Mouse (Mus musculus) activated CD4-positive, CD25-positive, alpha-beta regulatory T cell (primary cell): Measurements from ENCODE around the gene Mthfsl. TPM values are rescaled to one million over a fixed set of nuclear protein-coding genes. Genes with fewer than 3 reads are reported as not detected.

Experiments
- polyA plus RNA-seq, 2 experiments: library from polyadenylated mRNA; unstranded; fragments of 100-300 nt; shearing (Covaris generic); gene quantifications; one replicate each; pipeline ENCODE4 v1.2.1; 2017

The Mthfsl gene
- polyA plus RNA-seq = 100 to 1,000 TPM; 103 to 106 TPM

GRCm38 (mm10) chr9:88719989-88720537, at the start of gene Mthfsl:
TSS of gene Mthfsl (minus strand) at chr9:88720296.

GRCm38 (mm10) chr9:88731728-88732127, 11.6 kb upstream of the Mthfsl start, which contains the start of gene Bcl2a1d:
TSS of gene Bcl2a1d (minus strand) at chr9:88731914.

Other genes with a start within 250 kb of the Mthfsl start
- gene Syncrip, start 237.7 kb downstream of the Mthfsl start, polyA plus RNA-seq = 100 to 1,000 TPM in 1 of 2 experiments, 10 to 100 TPM in 1; 74.6 to 105 TPM
- 10 to 100 TPM; 12.4 to 20.5 TPM for gene Zfp949, start 172.3 kb downstream of the Mthfsl start, polyA plus RNA-seq
- gene Trim43a, start 139.4 kb downstream of the Mthfsl start, polyA plus RNA-seq = under 1 TPM in 1 of 2 experiments, not detected in 1; 0.33 TPM
- 100 to 1,000 TPM in 1 of 2 experiments, 10 to 100 TPM in 1; 65.0 to 122 TPM for gene Bcl2a1d, start 11.6 kb upstream of the Mthfsl start, polyA plus RNA-seq
- gene Trim43c, start 118.9 kb upstream of the Mthfsl start, polyA plus RNA-seq = under 1 TPM in 1 of 2 experiments, not detected in 1; 0.18 TPM
- 1 to 10 TPM in 1 of 2 experiments, under 1 TPM in 1; 0.25 to 8.4 TPM for gene Bcl2a1a, start 236.6 kb upstream of the Mthfsl start, polyA plus RNA-seq